Mouse (Mus musculus): Measurements from ENCODE around the gene Tmem185a.
"Not testable (repeated sequence)": the region's sequence is repeated elsewhere in the genome, so short reads cannot be mapped to it uniquely, and the experiment has no call there.

Gene Tmem185a

GRCm38 (mm10) chrX:70476792-70477776 lies at the start of gene Tmem185a:
Tmem185a (minus strand) TSS chrX:70477180.
- DNase-seq: peak; percentile 84 to 88

GRCm38 (mm10) chrX:70514413-70514812 lies 37.4 kb upstream of the Tmem185a start:
- not testable (repeated sequence) for DNase-seq

GRCm38 (mm10) chrX:70487328-70487727 lies 10.3 kb upstream of the Tmem185a start:
- not testable (repeated sequence) for DNase-seq

GRCm38 (mm10) chrX:70482154-70482553 lies 5.2 kb upstream of the Tmem185a start:
- DNase-seq: no peak

GRCm38 (mm10) chrX:70478701-70479100 lies 1.7 kb upstream of the Tmem185a start:
- DNase-seq: no peak

- DNase-seq: no peak
Observed at GRCm38 (mm10) chrX:70475215-70475765, 1.7 kb downstream of the Tmem185a start.

- no peak for DNase-seq
Observed at GRCm38 (mm10) chrX:70466897-70467296, 10.1 kb downstream of the Tmem185a start.

- no peak for DNase-seq
Observed at GRCm38 (mm10) chrX:70465489-70465888, 11.5 kb downstream of the Tmem185a start.

- DNase-seq: no peak
Observed at GRCm38 (mm10) chrX:70463621-70464020, 13.4 kb downstream of the Tmem185a start.

GRCm38 (mm10) chrX:70452359-70452758 lies 24.6 kb downstream of the Tmem185a start:
- not testable (repeated sequence) for DNase-seq

- DNase-seq: not testable (repeated sequence)
Observed at GRCm38 (mm10) chrX:70425473-70425872, 51.5 kb downstream of the Tmem185a start.

Measured in lung, postnatal 4 days (tissue).